In the genomic region with DNA sequence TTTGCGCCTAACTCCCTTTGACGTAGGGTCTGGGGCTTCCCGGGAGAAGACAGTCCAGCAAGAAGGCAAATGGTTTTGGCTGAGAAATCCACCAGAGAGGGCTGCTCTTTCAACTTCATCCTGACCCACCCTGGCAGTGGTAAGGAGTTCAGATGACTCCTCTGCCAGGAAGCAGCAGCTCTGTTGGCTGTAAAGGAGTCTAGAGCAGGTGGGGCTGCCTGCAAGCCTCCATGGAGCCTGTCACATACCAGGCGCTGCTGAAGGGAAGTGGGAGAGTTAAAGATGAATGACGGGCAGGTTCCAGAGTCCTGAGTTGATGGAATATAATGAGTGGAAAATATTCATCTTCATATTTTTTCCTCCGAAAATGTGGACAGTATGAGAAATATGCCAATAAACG, we compare ENCODE assay signal across 22 mouse cellular contexts. TPM values are rescaled to one million over a fixed set of nuclear protein-coding genes. Genes with fewer than 3 reads are reported as not detected.
DNase-seq lines count a peak whose midpoint lies in the region; ATAC-seq lines count a peak whose summit lies in the region.
"Had no signal": no experiment of that assay in that cellular context is flagged by ENCODE, and none has a peak within 500 bp of the region (broad histone marks: within the 10 kb centered on the region; RNA-seq: fewer than 3 reads in every experiment).

No protein-coding gene starts in this region.

- H3K27ac ChIP-seq in midbrain, embryonic 11.5 days (ENCODE audit: low read depth, low read length), result no peak overlapping the region
- H3K27ac ChIP-seq in midbrain, embryonic 16.5 days (ENCODE audit: low read length), result no peak overlapping the region
- H3K27ac ChIP-seq: embryonic facial prominence, embryonic 13.5 days; embryonic facial prominence, embryonic 15.5 days; forebrain, embryonic 10.5 days; forebrain, embryonic 13.5 days had no signal

- WGBS in midbrain, embryonic 11.5 days, result 92% methylated on average over 7 of the region's 7 CpGs
- WGBS in midbrain, embryonic 16.5 days, result 91% methylated on average over 7 of the region's 7 CpGs

- no peaks in the 10 kb centered on the region for H3K36me3 ChIP-seq in midbrain, embryonic 11.5 days (ENCODE audit: control insufficient read depth, insufficient read depth, low read length)
- H3K36me3 ChIP-seq in midbrain, embryonic 16.5 days (ENCODE audit: control insufficient read depth, insufficient read depth, low read length), result no peaks in the 10 kb centered on the region
- H3K36me3 ChIP-seq: embryonic facial prominence, embryonic 13.5 days; embryonic facial prominence, embryonic 15.5 days; forebrain, embryonic 10.5 days had no signal

- DNase-seq in cerebellum, postnatal 14 days, result peak; percentile 40 to 48
- peak; percentile 74 for DNase-seq in midbrain, embryonic 11.5 days (ENCODE audit: low spot score, missing footprints)
- DNase-seq: adrenal gland, adult 2 months; adrenal gland, postnatal 10 days; adrenal gland, postnatal 25 days; cerebellum, adult 11-12 months; cerebellum, adult 8-10 months; cerebellum, adult 9-11 months; cerebellum, postnatal 36 days; embryo, embryonic 11 days had no signal

- H3K4me3 ChIP-seq in midbrain, embryonic 11.5 days (ENCODE audit: low read depth, low read length), result no peak overlapping the region
- no peak overlapping the region for H3K4me3 ChIP-seq in midbrain, embryonic 16.5 days (ENCODE audit: low read depth, low read length)
- H3K4me3 ChIP-seq: embryonic facial prominence, embryonic 13.5 days; embryonic facial prominence, embryonic 15.5 days; erythroblast, embryonic 14.5 days; forebrain, embryonic 10.5 days; forebrain, embryonic 13.5 days had no signal

- no peaks in the 10 kb centered on the region for H3K4me1 ChIP-seq in midbrain, embryonic 11.5 days (ENCODE audit: control insufficient read depth, insufficient read depth, low read length)
- no peaks in the 10 kb centered on the region for H3K4me1 ChIP-seq in midbrain, embryonic 16.5 days (ENCODE audit: control insufficient read depth, insufficient read depth, low read length)
- H3K4me1 ChIP-seq: forebrain, embryonic 10.5 days; forebrain, embryonic 13.5 days had no signal

- H3K27me3 ChIP-seq in midbrain, embryonic 11.5 days (ENCODE audit: control insufficient read depth, insufficient read depth, low read length), result no peaks in the 10 kb centered on the region
- no peaks in the 10 kb centered on the region for H3K27me3 ChIP-seq in midbrain, embryonic 16.5 days (ENCODE audit: control insufficient read depth, insufficient read depth, low read depth, low read length)
- H3K27me3 ChIP-seq: embryonic facial prominence, embryonic 13.5 days; embryonic facial prominence, embryonic 15.5 days; forebrain, embryonic 13.5 days had no signal

- H3K9ac ChIP-seq in midbrain, embryonic 11.5 days (ENCODE audit: low read length), result no peak overlapping the region
- H3K9ac ChIP-seq in midbrain, embryonic 16.5 days (ENCODE audit: low read depth, low read length), result no peak overlapping the region
- H3K9ac ChIP-seq: embryonic facial prominence, embryonic 13.5 days; embryonic facial prominence, embryonic 15.5 days; forebrain, embryonic 13.5 days had no signal

- H3K9me3 ChIP-seq in midbrain, embryonic 11.5 days (ENCODE audit: control insufficient read depth, low read length), result no peaks in the 10 kb centered on the region
- H3K9me3 ChIP-seq in midbrain, embryonic 16.5 days (replicated peaks; ENCODE audit: control insufficient read depth, low read length, poor library complexity, severe bottlenecking), result no peaks in the 10 kb centered on the region
- H3K9me3 ChIP-seq: embryonic facial prominence, embryonic 13.5 days; embryonic facial prominence, embryonic 15.5 days; forebrain, embryonic 10.5 days; forebrain, embryonic 13.5 days had no signal

- H3K4me2 ChIP-seq in midbrain, embryonic 11.5 days, result no peak overlapping the region
- H3K4me2 ChIP-seq in midbrain, embryonic 16.5 days (ENCODE audit: low read length), result no peak overlapping the region
- H3K4me2 ChIP-seq: embryonic facial prominence, embryonic 13.5 days; embryonic facial prominence, embryonic 15.5 days; forebrain, embryonic 13.5 days had no signal

- ATAC-seq in cerebellum, adult (ENCODE audit: insufficient number of reproducible peaks, low FRiP score, low TSS enrichment), result no peak
- ATAC-seq in midbrain, embryonic 11.5 days (ENCODE audit: low FRiP score), result no peak
- ATAC-seq in midbrain, embryonic 16.5 days, result no peak
- ATAC-seq: forebrain, embryonic 13.5 days; forebrain, embryonic 16.5 days had no signal

RNA-seq across cellular contexts. Expression of a gene that starts 20.1 kb away (rescaled TPM):
- polyA plus RNA-seq in midbrain, embryonic 11.5 days (2014; fragmentation: Nextera tagmentation; extraction: Ambion mirVana), result 22.4 and 23.0 TPM in 2 replicates
- 86.7 and 89.4 TPM in 2 replicates for polyA plus RNA-seq in midbrain, embryonic 16.5 days (2015; fragmentation: Nextera tagmentation; extraction: Ambion mirVana)
- polyA plus RNA-seq: erythroblast, embryonic 14.5 days had no signal

RNA-seq across cellular contexts. Expression of a gene that starts 34.8 kb away (rescaled TPM):
- polyA plus RNA-seq in midbrain, embryonic 11.5 days (2014; fragmentation: Nextera tagmentation; extraction: Ambion mirVana), result not detected in 2 replicates
- not detected in 2 replicates for polyA plus RNA-seq in midbrain, embryonic 16.5 days (2015; fragmentation: Nextera tagmentation; extraction: Ambion mirVana)
- polyA plus RNA-seq: adrenal gland, adult 2 months; brain, embryonic 14.5 days; C2C12; embryonic facial prominence, embryonic 11.5 days; embryonic facial prominence, embryonic 13.5 days; embryonic facial prominence, embryonic 15.5 days; erythroblast, embryonic 14.5 days; forebrain, embryonic 10.5 days; forebrain, embryonic 13.5 days; forebrain, embryonic 16.5 days; frontal cortex, adult 2 months had no signal
